Mouse (Mus musculus): ENCODE measurements at regions not wholly inside any gene's neighbourhood (a gene's known extent, or its start where the extent isn't known, plus 50 kb on each side); places are given as distances from the start of the nearest gene placed in this dataset.

GRCm38 (mm10) chr8:35898493-35898892 is 132.9 kb downstream of the Gm19410 start:
- Histone ChIP-seq H3K4me1 (ENCODE audit: insufficient read depth) (0 out of 2 replicates have a peak, but pooled peaks cover 2% of the 10 kb centered on the region), H3K4me3 (ENCODE audit: low read depth, low read length) (no peak overlapping the region), H3K9me3 (ENCODE audit: low read depth, low read length) (no peaks in the 10 kb centered on the region), H3K9ac (no peak overlapping the region), H3K4me2 (no peak overlapping the region), H3K36me3 (ENCODE audit: insufficient read depth) (no peaks in the 10 kb centered on the region), H3K27me3 (ENCODE audit: insufficient read depth, low read length) (no peaks in the 10 kb centered on the region), H3K27ac (ENCODE audit: low read depth) (no peak overlapping the region)
- DNase-seq (no peak), ATAC-seq (ENCODE audit: insufficient read depth) (peak; percentile 21; the same call in 1 of the 2 replicates)
- no peak for TF ChIP-seq CTCF (IDR thresholded peaks at IDR 0.05; ENCODE audit: low read depth)
- WGBS: 62% methylated on average over 3 of the region's 3 CpGs

GRCm38 (mm10) chr8:35901490-35901889 is 135.9 kb downstream of the Gm19410 start:
- TF ChIP-seq CTCF (IDR thresholded peaks at IDR 0.05; ENCODE audit: low read depth): no peak
- DNase-seq: no peak
- H3K4me3 ChIP-seq (ENCODE audit: low read depth, low read length): no peak overlapping the region
- 89% methylated on average over 7 of the region's 7 CpGs for WGBS
- no peaks in the 10 kb centered on the region for H3K36me3 ChIP-seq (ENCODE audit: insufficient read depth)
- no peaks in the 10 kb centered on the region for H3K27me3 ChIP-seq (ENCODE audit: insufficient read depth, low read length)
- H3K4me2 ChIP-seq: no peak overlapping the region
- no peak overlapping the region for H3K9ac ChIP-seq
- H3K9me3 ChIP-seq (ENCODE audit: low read depth, low read length): no peaks in the 10 kb centered on the region
- no peak for ATAC-seq (ENCODE audit: insufficient read depth)
- no peak overlapping the region for H3K27ac ChIP-seq (ENCODE audit: low read depth)
- H3K4me1 ChIP-seq (ENCODE audit: insufficient read depth): 0 out of 2 replicates have a peak, but pooled peaks cover 2% of the 10 kb centered on the region

- H3K4me3 ChIP-seq (ENCODE audit: low read depth, low read length): no peak overlapping the region
- H3K27ac ChIP-seq (ENCODE audit: low read depth): no peak overlapping the region
- H3K27me3 ChIP-seq (ENCODE audit: insufficient read depth, low read length): no peaks in the 10 kb centered on the region
- H3K36me3 ChIP-seq (ENCODE audit: insufficient read depth): no peaks in the 10 kb centered on the region
- no peaks in the 10 kb centered on the region for H3K4me1 ChIP-seq (ENCODE audit: insufficient read depth)
- H3K9ac ChIP-seq: no peak overlapping the region
- WGBS: 51% methylated on average over 7 of the region's 7 CpGs
- TF ChIP-seq CTCF (IDR thresholded peaks at IDR 0.05; ENCODE audit: low read depth): no peak
- ATAC-seq (ENCODE audit: insufficient read depth): no peak
- no peak overlapping the region for H3K4me2 ChIP-seq
- no peaks in the 10 kb centered on the region for H3K9me3 ChIP-seq (ENCODE audit: low read depth, low read length)
- DNase-seq: peak; percentile 39
Measured at GRCm38 (mm10) chr8:35904711-35905450, 139.3 kb downstream of the Gm19410 start.

- Histone ChIP-seq H3K27ac (ENCODE audit: low read depth) (no peak overlapping the region), H3K9me3 (ENCODE audit: low read depth, low read length) (no peaks in the 10 kb centered on the region), H3K4me3 (ENCODE audit: low read depth, low read length) (no peak overlapping the region), H3K27me3 (ENCODE audit: insufficient read depth, low read length) (no peaks in the 10 kb centered on the region), H3K36me3 (ENCODE audit: insufficient read depth) (no peaks in the 10 kb centered on the region), H3K4me1 (ENCODE audit: insufficient read depth) (no peaks in the 10 kb centered on the region), H3K9ac (no peak overlapping the region), H3K4me2 (no peak overlapping the region)
- WGBS: 72% methylated on average over 2 of the region's 2 CpGs
- no peak for TF ChIP-seq CTCF (IDR thresholded peaks at IDR 0.05; ENCODE audit: low read depth)
- DNase-seq: no peak
- ATAC-seq (ENCODE audit: insufficient read depth): no peak
Measured at GRCm38 (mm10) chr8:35907998-35908397, 142.4 kb downstream of the Gm19410 start.

- H3K9me3 ChIP-seq (ENCODE audit: low read depth, low read length): no peaks in the 10 kb centered on the region
- peaks cover 4% of the 10 kb centered on the region for H3K4me1 ChIP-seq (ENCODE audit: insufficient read depth)
- ATAC-seq (ENCODE audit: insufficient read depth) (no peak), DNase-seq (no peak)
- H3K27me3 ChIP-seq (ENCODE audit: insufficient read depth, low read length): no peaks in the 10 kb centered on the region
- no peaks in the 10 kb centered on the region for H3K36me3 ChIP-seq (ENCODE audit: insufficient read depth)
- 63% methylated on average over 9 of the region's 9 CpGs for WGBS
- H3K27ac ChIP-seq (ENCODE audit: low read depth): no peak overlapping the region
- no peak for TF ChIP-seq CTCF (IDR thresholded peaks at IDR 0.05; ENCODE audit: low read depth)
- H3K9ac ChIP-seq: no peak overlapping the region
- no peak overlapping the region for H3K4me3 ChIP-seq (ENCODE audit: low read depth, low read length)
- H3K4me2 ChIP-seq: no peak overlapping the region
Measured at GRCm38 (mm10) chr8:35912264-35912663, 146.7 kb downstream of the Gm19410 start.

- H3K27ac ChIP-seq (ENCODE audit: low read depth): no peak overlapping the region; the same call in 1 of the 2 replicates
- DNase-seq (peak; percentile 51), ATAC-seq (ENCODE audit: insufficient read depth) (no peak)
- no peaks in the 10 kb centered on the region for H3K36me3 ChIP-seq (ENCODE audit: insufficient read depth)
- peaks cover 4% of the 10 kb centered on the region for H3K4me1 ChIP-seq (ENCODE audit: insufficient read depth)
- no peaks in the 10 kb centered on the region for H3K9me3 ChIP-seq (ENCODE audit: low read depth, low read length)
- no peak for TF ChIP-seq CTCF (IDR thresholded peaks at IDR 0.05; ENCODE audit: low read depth)
- H3K9ac ChIP-seq: no peak overlapping the region
- no peak overlapping the region for H3K4me3 ChIP-seq (ENCODE audit: low read depth, low read length)
- no peak overlapping the region for H3K4me2 ChIP-seq
- 31% methylated on average over 10 of the region's 10 CpGs for WGBS
- H3K27me3 ChIP-seq (ENCODE audit: insufficient read depth, low read length): no peaks in the 10 kb centered on the region
Measured at GRCm38 (mm10) chr8:35915878-35916518, 150.4 kb downstream of the Gm19410 start.

GRCm38 (mm10) chr8:35917573-35917972 is 152.0 kb downstream of the Gm19410 start:
- Histone ChIP-seq H3K27me3 (ENCODE audit: insufficient read depth, low read length) (no peaks in the 10 kb centered on the region), H3K27ac (ENCODE audit: low read depth) (no peak overlapping the region), H3K4me1 (ENCODE audit: insufficient read depth) (peaks cover 4% of the 10 kb centered on the region), H3K9me3 (ENCODE audit: low read depth, low read length) (no peaks in the 10 kb centered on the region), H3K4me3 (ENCODE audit: low read depth, low read length) (no peak overlapping the region), H3K36me3 (ENCODE audit: insufficient read depth) (no peaks in the 10 kb centered on the region), H3K9ac (no peak overlapping the region), H3K4me2 (no peak overlapping the region)
- ATAC-seq (ENCODE audit: insufficient read depth) (no peak), DNase-seq (no peak)
- TF ChIP-seq CTCF (IDR thresholded peaks at IDR 0.05; ENCODE audit: low read depth): no peak
- 63% methylated on average over 3 of the region's 3 CpGs for WGBS

Data from lung, embryonic 14.5 days (tissue).